Mouse (Mus musculus): ENCODE data around the gene Olfr212.
"Not testable (repeated sequence)": the region's sequence is repeated elsewhere in the genome, so short reads cannot be mapped to it uniquely, and the experiment has no call there.

Gene Olfr212

DNA sequence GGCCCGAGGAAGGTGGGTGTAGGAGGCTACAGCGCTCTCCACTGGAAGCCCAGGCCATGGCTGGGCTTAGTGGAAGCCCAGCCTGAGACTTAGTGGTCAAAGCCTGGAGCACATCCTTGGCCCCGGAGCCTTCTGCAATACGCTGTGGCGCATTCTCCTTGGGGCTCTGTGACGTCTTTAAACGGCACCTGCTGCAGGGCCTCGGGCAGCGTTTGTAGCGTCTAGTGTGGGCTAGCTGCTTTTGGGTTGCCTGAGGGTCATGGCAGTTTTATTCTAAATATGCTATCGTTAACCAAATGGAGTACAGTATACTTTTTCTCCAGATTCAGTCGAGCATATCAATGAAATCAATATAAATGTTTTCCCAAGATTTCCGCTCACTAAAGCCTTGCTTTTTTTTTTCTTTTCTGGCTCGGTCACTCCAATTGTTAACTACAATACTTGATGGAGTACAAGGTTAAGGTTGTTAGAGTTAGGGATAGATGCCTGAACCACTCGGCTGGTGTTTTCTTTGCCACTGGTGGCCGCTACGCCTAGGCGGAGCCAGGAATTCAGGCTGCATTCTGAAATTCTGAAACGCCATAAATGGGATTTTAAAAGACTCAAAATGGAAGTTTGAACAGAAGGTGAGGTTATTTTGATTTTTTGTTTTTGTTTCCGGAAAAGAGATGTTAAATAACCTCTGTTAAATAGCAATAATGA is at the start of gene Olfr212:
Olfr212 (plus strand) TSS at position 215 of the 702 bp plus-strand sequence.
- not testable (repeated sequence) for DNase-seq (ENCODE audit: low spot score)

DNA sequence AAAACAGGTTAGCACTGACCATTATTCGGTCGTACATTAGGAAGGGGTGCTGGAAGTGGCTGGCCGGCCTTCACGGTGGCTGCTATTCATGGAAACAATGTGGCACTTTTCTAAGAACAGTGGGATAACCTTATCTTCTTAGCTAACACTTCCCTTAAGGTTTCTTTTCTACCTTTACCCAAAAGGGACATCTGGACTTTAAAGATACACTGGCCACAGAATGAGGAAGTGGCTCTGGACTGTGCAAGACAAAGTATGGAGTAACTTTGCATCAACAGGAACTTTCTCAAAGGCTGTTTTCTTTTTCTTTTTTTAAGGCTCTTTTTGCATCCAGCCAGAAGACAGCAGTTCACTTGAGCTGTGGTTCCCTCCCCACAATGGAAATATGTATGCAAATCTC is 47.6 kb upstream of the Olfr212 start:
- no peak for DNase-seq (ENCODE audit: low spot score)

DNA sequence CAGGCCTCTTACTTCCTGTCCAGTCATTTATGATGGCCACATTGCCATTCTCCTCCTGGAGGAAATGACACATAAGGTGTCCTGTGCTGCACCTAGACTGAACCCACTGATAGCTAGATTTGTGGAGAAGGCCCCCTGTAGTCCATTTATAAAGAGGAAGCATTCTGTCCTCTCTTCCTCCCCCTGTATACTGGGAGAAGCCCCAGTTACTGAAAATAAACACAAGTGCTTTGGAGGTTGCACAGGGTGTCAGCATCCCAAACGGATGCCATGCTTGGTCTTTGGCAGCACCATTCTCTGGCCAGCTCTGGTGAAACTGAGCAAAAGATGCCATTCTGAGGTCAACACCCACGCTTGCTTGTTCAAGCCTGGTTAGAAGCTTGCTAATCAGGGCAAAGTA is 47.1 kb upstream of the Olfr212 start:
- no peak for DNase-seq (ENCODE audit: low spot score)

DNA sequence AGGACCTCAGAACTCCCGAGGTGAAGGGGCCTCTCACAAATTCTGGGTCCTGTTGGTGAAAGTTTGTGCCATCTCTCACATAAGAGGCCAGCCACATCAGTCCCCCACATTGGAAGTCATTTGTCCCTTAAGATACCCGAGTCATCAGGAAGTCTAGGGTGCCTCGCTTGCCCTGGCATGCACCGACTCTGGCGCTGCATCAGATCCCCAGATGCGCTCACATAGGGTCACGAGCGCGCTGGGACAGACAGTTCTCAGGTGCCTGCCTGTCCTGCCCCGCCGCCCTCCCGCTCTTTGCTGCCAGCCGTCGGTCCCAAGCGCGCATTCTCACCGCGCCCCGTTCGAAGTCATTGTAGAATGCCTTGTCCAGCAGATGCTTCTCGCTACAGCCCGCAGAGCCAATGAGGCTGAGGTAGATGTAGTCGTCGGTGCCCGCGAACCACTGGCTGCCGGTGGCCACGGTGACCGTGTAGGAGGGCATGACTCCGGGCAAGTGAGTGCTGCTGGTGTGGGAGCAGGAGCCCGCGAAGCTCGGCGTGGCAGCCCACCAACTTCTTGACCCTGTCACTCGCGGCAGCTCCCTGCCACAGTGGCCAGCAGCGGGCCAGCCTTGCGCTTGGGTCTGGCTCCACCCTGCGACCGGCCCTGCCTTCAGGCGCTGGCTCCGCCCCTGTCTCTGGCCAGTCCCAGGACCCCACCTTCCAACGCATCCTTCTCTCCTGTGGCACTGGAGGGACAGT is 45.6 kb upstream of the Olfr212 start, which contains the start of gene Alox5:
Alox5 (minus strand) TSS at position 635 of the 740 bp plus-strand sequence.
- DNase-seq (ENCODE audit: low spot score), result peak; percentile 15

DNA sequence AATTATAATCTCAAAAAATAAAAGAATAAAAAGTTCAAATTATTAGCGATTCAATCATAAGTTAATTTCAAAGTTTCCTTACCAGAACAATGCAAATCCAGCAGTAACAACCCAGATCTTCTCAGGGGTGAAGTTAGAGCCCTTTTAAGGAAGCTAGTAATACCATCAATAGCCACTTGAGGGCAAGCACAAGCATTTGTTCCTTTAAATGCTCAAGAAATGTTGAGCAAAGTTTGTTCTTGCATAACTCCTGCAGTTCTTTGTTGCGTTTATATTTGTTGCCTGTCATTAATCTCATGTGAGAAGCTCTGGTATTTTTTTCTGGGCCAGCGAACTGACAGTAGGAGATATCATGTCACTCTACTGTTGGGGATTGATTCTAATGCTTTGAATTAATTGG is 38.2 kb upstream of the Olfr212 start:
- DNase-seq (ENCODE audit: low spot score), result no peak

DNA sequence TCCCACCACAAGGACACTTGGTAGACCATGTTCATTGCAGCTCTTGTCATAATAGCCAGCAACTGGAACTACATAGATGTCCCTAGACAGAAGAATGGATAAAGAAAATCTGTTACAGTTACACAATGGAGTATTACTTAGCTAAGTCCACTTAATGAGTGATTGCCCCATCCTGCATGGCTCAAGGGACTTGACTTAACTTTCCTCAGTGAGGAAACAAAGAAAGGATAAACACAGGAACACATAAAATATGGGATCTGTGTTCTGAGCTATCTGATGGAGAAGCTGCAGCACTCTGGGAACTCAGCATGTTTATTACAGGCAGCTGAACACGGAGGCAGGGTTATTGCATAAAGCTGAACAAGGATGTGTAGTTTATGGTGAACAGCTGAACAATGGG is 21.2 kb upstream of the Olfr212 start:
- DNase-seq (ENCODE audit: low spot score), result no peak

DNA sequence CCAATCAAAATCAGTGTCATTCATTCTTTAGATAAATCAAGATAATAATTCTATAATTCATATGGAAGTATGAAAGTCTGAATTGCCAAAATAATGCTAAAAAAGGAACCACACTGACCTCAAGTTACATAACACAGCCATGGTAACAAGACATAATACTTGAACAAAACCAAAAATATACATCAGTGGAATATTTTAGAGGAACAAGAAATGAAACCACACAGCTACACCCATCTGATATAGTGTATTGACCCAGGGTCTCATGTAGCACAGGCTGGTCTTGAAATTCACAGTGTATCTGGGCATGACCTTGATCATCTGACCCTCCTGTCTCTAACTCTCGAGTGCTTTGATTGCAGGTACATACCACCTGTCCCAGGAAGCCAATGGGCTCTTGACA is 19.5 kb upstream of the Olfr212 start:
- no peak for DNase-seq (ENCODE audit: low spot score)

DNA sequence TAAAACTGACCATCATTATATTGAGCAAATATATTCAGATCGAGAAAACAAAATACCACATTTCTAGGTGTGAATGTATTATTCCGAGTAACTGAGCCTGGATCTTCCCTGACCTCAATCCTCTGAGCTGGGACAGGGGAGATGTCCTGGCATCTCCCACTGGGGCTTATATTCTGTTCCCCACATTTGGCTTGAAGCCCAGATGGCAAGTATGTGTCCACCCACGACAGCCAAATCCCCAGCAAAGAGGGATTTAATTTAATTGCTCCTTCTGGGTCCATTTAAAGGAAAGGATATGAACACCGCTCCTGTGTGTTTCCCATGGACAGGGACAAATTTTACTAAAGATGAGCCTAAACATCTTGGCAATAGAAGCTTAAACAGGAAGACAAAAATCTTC is 17.5 kb upstream of the Olfr212 start, which contains the start of gene Olfr211:
Olfr211 (plus strand) TSS at position 301 of the 400 bp plus-strand sequence.
- no peak for DNase-seq (ENCODE audit: low spot score)

DNA sequence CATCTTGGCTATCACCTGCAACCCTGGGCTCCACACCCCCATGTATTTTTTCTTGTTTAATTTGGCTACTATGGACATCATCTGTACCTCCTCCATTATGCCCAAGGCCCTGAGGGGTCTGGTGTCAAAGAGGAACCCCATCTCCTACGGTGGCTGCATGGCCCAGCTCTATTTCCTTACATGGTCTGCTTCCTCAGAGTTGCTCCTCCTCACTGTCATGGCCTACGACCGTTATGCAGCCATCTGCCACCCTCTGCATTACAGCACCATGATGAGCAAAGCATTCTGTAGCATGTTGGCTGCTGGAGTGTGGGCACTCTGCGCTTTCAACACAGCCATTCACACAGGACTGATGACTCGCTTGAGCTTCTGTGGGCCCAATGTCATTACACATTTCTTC is 12.6 kb upstream of the Olfr212 start:
- DNase-seq (ENCODE audit: low spot score), result no peak

DNA sequence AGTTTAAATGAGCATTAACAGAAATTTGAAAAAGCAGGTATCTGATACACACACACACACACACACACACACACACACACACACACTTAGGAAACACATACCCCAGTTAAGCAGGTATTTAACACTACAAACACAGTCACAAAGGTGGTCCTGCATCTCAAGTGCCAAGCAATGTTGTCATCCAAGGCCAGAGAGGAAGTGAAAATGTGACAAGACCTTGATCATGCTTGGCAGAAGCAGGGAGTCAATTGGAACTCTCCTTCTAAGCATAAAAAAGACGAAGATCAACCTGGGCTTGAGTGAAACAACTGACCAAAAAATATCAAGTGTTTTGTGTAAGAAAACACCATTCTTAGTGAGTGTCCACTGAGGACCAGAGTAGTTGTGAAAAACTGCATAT is 10.4 kb upstream of the Olfr212 start:
- no peak for DNase-seq (ENCODE audit: low spot score)

DNA sequence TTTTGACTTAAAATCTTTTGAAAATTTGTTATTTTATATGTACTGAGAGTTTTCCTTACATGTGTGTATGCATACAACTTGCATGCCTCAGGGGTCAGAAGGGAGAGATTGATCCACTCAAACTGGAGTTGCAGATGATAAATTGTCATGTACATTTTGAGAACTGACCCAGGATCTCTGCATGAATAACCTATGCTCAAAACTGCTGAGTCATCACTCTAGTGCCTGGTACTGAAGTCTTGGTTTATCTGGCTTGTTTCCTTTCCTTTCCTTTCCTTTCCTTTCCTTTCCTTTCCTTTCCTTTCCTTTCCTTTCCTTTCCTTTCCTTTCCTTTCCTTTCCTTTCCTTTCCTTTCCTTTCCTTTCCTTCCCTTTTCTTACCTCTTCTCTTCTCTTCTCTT is 8.5 kb downstream of the Olfr212 start:
- DNase-seq (ENCODE audit: low spot score), result no peak

DNA sequence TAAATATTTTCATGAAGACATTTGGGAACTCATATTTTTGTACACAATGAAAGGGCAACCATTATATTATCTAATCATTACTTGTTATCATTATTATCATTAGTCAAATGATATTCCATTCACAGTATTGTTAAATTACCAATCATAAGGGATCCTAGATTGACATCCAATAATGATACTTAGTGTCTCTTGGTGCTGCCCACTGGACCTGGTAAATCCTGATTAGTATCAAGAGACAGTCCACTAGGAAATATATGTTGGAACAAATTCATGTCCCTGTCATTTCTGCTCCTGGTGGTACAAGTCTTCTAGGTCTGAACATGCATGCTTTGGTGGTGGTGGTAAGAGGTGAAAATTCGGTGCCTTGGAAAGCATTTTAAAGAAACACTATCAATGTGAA is 31.8 kb downstream of the Olfr212 start, which contains the start of gene Olfr213:
Olfr213 (plus strand) TSS at position 301 of the 400 bp plus-strand sequence.
- no peak for DNase-seq (ENCODE audit: low spot score)

DNA sequence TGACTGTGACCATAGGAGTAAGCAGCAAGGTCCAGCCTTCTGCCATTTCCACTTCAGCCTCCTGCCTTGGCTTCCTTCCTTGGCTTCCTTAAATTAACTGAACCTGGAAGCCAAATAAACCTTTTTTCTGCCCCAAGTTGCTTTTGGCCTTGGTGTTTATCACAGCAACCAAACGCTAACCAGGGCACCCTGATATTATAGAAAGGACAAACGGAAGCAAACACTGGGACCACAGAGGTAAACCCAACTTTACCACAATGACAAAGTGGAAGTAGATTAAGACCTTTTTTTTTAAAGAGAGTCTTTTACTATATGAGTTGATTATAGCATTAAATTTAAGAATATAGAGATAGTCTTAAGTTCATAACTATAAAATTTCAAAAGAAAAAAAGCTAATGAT is 36.2 kb downstream of the Olfr212 start:
- no peak for DNase-seq (ENCODE audit: low spot score)

DNA sequence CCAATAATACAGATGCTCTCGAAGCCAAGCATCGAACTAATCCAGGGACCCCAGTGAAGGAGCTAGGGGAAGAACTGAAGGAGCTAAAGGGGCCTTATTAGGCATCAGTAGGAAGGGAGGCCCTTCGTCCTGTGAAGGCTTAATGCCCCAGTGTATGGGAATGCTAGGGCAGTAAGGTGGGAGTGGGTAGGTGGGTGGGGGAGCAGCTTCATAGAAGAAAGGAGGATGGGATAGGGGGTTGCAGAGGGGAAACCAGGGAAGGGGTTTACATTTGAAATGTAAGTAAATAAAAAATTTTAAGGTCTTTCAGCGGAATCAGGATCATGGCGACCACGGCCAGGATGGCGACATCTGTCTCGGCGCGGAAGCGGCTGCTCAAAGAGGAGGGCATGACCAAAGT is 44.5 kb downstream of the Olfr212 start, which contains the start of gene Gm5580:
Gm5580 (plus strand) TSS at position 301 of the 400 bp plus-strand sequence.
- DNase-seq (ENCODE audit: low spot score), result not testable (repeated sequence)

DNA sequence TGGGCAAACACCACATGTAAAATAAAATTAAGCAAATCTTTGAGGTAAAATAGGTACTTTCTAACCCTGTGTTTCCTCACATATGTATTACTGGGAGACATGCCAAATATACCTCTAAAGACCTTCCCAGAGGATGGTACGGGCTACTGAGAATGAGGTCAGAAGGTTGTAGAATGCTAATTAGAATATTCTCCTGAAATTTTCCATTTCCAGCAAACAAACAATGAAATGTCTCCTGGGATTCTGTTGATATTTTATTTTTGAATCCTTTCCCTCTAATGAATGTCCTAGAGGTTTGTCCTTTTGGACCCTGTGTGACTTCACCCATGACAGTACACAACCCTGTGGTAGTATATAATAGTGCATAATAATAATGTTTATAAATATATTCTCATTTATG is 47.6 kb downstream of the Olfr212 start, which contains the start of gene Olfr214:
Olfr214 (plus strand) TSS at position 301 of the 400 bp plus-strand sequence.
- DNase-seq (ENCODE audit: low spot score), result no peak

DNA sequence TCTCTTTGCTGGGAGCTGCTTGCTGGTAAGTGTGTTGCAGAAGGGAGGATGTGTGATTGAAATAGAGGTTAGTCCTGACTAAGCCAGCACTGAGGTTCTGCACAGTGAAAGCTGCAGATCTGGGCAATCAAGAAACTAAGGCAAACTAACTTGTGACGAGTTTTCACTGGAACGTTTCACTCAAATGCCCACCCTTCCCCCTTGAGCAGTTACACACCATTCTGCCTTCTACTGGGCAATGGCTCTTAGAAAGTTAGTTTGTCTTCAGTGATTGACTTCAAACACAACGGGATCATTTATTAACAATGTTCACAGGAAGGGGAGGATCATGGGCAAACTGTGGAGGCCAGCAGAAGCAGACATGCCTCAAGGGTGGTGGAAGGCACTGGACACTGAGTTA is 48.6 kb downstream of the Olfr212 start:
- DNase-seq (ENCODE audit: low spot score), result no peak

Data from ovary, postnatal 36 days (tissue).